Mouse (Mus musculus) kidney, postnatal 0 days (tissue): Measurements from ENCODE around the gene Fancb. TPM values are rescaled to one million over a fixed set of nuclear protein-coding genes. Genes with fewer than 3 reads are reported as not detected.

Experiments used
- ATAC-seq: fragments of 200-750 bp; cut with Nextera tagmentation; replicated peaks from 2 replicates; pipeline ENCODE4 v1.8.0; 2017; ENCODE audit warnings: low read depth, moderate number of reproducible peaks, moderate TSS enrichment, moderate library complexity; ENCODE audit not compliant: low FRiP score
- DNase-seq: peaks from one replicate; pipeline ENCODE4 v3.0.0-alpha.2; 2016; ENCODE audit warnings: low spot score
- H3K27ac ChIP-seq: fragments of 300-500 bp; sonication (generic); 2 replicates; pipeline ENCODE4 v1.5.1; 2014; ENCODE audit warnings: mild to moderate bottlenecking
- H3K27me3 ChIP-seq: fragments of 300-500 bp; sonication (generic); 2 replicates; pipeline ENCODE4 v1.6.1; 2014; ENCODE audit warnings: low read length, mixed read lengths; ENCODE audit not compliant: insufficient read depth
- H3K36me3 ChIP-seq: fragments of 300-500 bp; sonication (generic); 2 replicates; pipeline ENCODE4 v1.6.1; 2014; ENCODE audit warnings: low read length, mixed read lengths; ENCODE audit not compliant: insufficient read depth
- H3K4me1 ChIP-seq: fragments of 300-500 bp; sonication (generic); replicated peaks from 2 replicates; pipeline ENCODE4 v1.6.1; 2014; ENCODE audit warnings: antibody characterized with exemption, low read length, mixed read lengths; ENCODE audit not compliant: insufficient read depth
- H3K4me2 ChIP-seq: fragments of 300-500 bp; sonication (generic); 2 replicates; pipeline ENCODE4 v1.6.1; 2014; ENCODE audit warnings: mild to moderate bottlenecking, low read length, moderate library complexity, mixed read lengths
- H3K4me3 ChIP-seq: fragments of 300-500 bp; sonication (generic); replicated peaks from 2 replicates; pipeline ENCODE4 v1.5.1; 2014; ENCODE audit warnings: low read depth, low read length
- H3K9ac ChIP-seq: fragments of 300-500 bp; sonication (generic); 2 replicates; pipeline ENCODE4 v1.6.1; 2014; ENCODE audit warnings: low read depth, low read length
- H3K9me3 ChIP-seq: fragments of 300-500 bp; sonication (generic); replicated peaks from 2 replicates; pipeline ENCODE4 v1.6.1; 2016; ENCODE audit warnings: low read length, inconsistent platforms, mixed read lengths
- CTCF ChIP-seq: IDR thresholded peaks from 2 replicates; pipeline ENCODE4 v1.5.1; 2016; ENCODE audit warnings: antibody characterized with exemption, low read depth, mild to moderate bottlenecking, moderate library complexity
- WGBS: fragments of 180-500 bp; shearing (Covaris S2); extraction: QIAGEN DNeasy Blood & Tissue Kit; methylation state at CpG from one replicate; pipeline ENCODE4 v1.1.7; 2014; 5-methylcytosine and 5-hydroxymethylcytosine counted together
- polyA plus RNA-seq: library from polyadenylated mRNA; unstranded; fragments of >200 nt; fragmentation: Nextera tagmentation; extraction: Ambion mirVana; gene quantifications from 2 replicates; pipeline ENCODE4 v1.2.1, GENCODE M21; 2015

The Fancb gene
- 4.4 and 5.3 TPM in 2 replicates for polyA plus RNA-seq

GRCm38 (mm10) chrX:164980193-164980775 lies at the start of gene Fancb, which contains the start of gene Mospd2:
Fancb (plus strand) TSS chrX:164980592.
Mospd2 (minus strand) TSS chrX:164980375.
- Histone ChIP-seq H3K27ac (peak within 1 kb of the TSS; percentile 54; the same call in 1 of the 2 replicates), H3K4me1 (no peaks in the 10 kb centered on the region), H3K27me3 (no peaks in the 10 kb centered on the region), H3K4me2 (peak within 1 kb of the TSS; percentile 54), H3K9ac (peak within 1 kb of the TSS; percentile 51; the same call in 1 of the 2 replicates), H3K4me3 (peak within 1 kb of the TSS; percentile 56), H3K36me3 (no peaks in the 10 kb centered on the region), H3K9me3 (no peaks in the 10 kb centered on the region)
- peak; percentile 9; the same call in 1 of the 2 replicates for TF ChIP-seq CTCF
- 21% methylated on average over 26 of the region's 26 CpGs for WGBS
- peak; percentile 100 for ATAC-seq
- DNase-seq, result peak; percentile 95

GRCm38 (mm10) chrX:164941540-164941939 lies 38.9 kb upstream of the Fancb start:
- no peak overlapping the region for H3K27ac ChIP-seq
- TF ChIP-seq CTCF, result no peak
- ATAC-seq (no peak), DNase-seq (no peak)
- H3K27me3 ChIP-seq, result no peaks in the 10 kb centered on the region
- WGBS, result 88% methylated on average over 5 of the region's 5 CpGs
- 0 out of 2 replicates have a peak, but pooled peaks cover 5% of the 10 kb centered on the region for H3K36me3 ChIP-seq
- H3K4me1 ChIP-seq, result no peaks in the 10 kb centered on the region
- H3K9me3 ChIP-seq, result no peaks in the 10 kb centered on the region
- no peak overlapping the region for H3K4me2 ChIP-seq
- H3K4me3 ChIP-seq, result no peak overlapping the region
- H3K9ac ChIP-seq, result no peak overlapping the region

- Histone ChIP-seq H3K27ac (no peak overlapping the region), H3K9me3 (no peaks in the 10 kb centered on the region), H3K4me1 (no peaks in the 10 kb centered on the region), H3K4me2 (no peak overlapping the region), H3K36me3 (no peaks in the 10 kb centered on the region), H3K9ac (no peak overlapping the region), H3K27me3 (no peaks in the 10 kb centered on the region), H3K4me3 (no peak overlapping the region)
- 61% methylated on average over 11 of the region's 11 CpGs for whole genome bisulfite sequencing
- TF ChIP-seq CTCF, result no peak
- DNase-seq (peak; percentile 20), ATAC-seq (no peak; the same call in 1 of the 2 replicates)
These were observed 28.4 kb upstream of the Fancb start for GRCm38 (mm10) chrX:164951858-164952576.

- Histone ChIP-seq H3K36me3 (no peaks in the 10 kb centered on the region), H3K4me2 (no peak overlapping the region), H3K9ac (no peak overlapping the region), H3K4me1 (no peaks in the 10 kb centered on the region), H3K9me3 (no peaks in the 10 kb centered on the region), H3K27me3 (no peaks in the 10 kb centered on the region), H3K27ac (no peak overlapping the region), H3K4me3 (no peak overlapping the region)
- 54% methylated on average over 5 of the region's 5 CpGs for WGBS
- ATAC-seq (no peak), DNase-seq (peak; percentile 2)
- TF ChIP-seq CTCF, result no peak
These were observed 27.6 kb upstream of the Fancb start for GRCm38 (mm10) chrX:164952601-164953375.

GRCm38 (mm10) chrX:164965750-164966448 lies 14.5 kb upstream of the Fancb start:
- ATAC-seq (no peak), DNase-seq (no peak)
- TF ChIP-seq CTCF, result no peak
- Histone ChIP-seq H3K27ac (no peak overlapping the region), H3K4me3 (no peak overlapping the region), H3K4me1 (no peaks in the 10 kb centered on the region), H3K36me3 (no peaks in the 10 kb centered on the region), H3K4me2 (no peak overlapping the region), H3K9me3 (no peaks in the 10 kb centered on the region), H3K27me3 (no peaks in the 10 kb centered on the region), H3K9ac (no peak overlapping the region)
- WGBS, result 86% methylated on average over 3 of the region's 3 CpGs
